Mouse (Mus musculus) liver, embryonic 16.5 days (tissue): ENCODE data around the gene Gal3st4. TPM values are rescaled to one million over a fixed set of nuclear protein-coding genes. Genes with fewer than 3 reads are reported as not detected.

Experiments used
- ATAC-seq: fragments of 200-750 bp; cut with Nextera tagmentation; 2 replicates; pipeline ENCODE4 v1.8.0; 2017; ENCODE audit warnings: low read depth, mild to moderate bottlenecking, moderate number of reproducible peaks, moderate library complexity
- H3K27ac ChIP-seq: fragments of 300-500 bp; sonication (generic); 2 replicates; pipeline ENCODE4 v1.5.1; 2014; ENCODE audit warnings: mild to moderate bottlenecking, low read length
- H3K27me3 ChIP-seq: fragments of 300-500 bp; sonication (generic); 2 replicates; pipeline ENCODE4 v1.6.1; 2014; ENCODE audit warnings: low read depth, low read length, mixed read lengths; ENCODE audit not compliant: control insufficient read depth, insufficient read depth
- H3K36me3 ChIP-seq: fragments of 300-500 bp; sonication (generic); 2 replicates; pipeline ENCODE4 v1.6.1; 2014; ENCODE audit warnings: mild to moderate bottlenecking; ENCODE audit not compliant: control insufficient read depth, insufficient read depth
- H3K4me1 ChIP-seq: fragments of 300-500 bp; sonication (generic); 2 replicates; pipeline ENCODE4 v1.6.1; 2014; ENCODE audit warnings: low read depth, low read length, mixed read lengths; ENCODE audit not compliant: control insufficient read depth
- H3K4me2 ChIP-seq: fragments of 300-500 bp; sonication (generic); 2 replicates; pipeline ENCODE4 v1.6.1; 2014; ENCODE audit warnings: low read depth, low read length, mixed read lengths
- H3K4me3 ChIP-seq: fragments of 300-500 bp; sonication (generic); 2 replicates; pipeline ENCODE4 v1.5.1; 2014; ENCODE audit warnings: low read depth, mild to moderate bottlenecking, low read length
- H3K9ac ChIP-seq: fragments of 300-500 bp; sonication (generic); 2 replicates; pipeline ENCODE4 v1.6.1; 2014; ENCODE audit warnings: low read depth, low read length
- H3K9me3 ChIP-seq: fragments of 300-500 bp; sonication (generic); replicated peaks from 2 replicates; pipeline ENCODE4 v1.6.1; 2016; ENCODE audit warnings: low read length; ENCODE audit not compliant: control insufficient read depth
- WGBS: fragments of 180-500 bp; shearing (Covaris S2); extraction: QIAGEN DNeasy Blood & Tissue Kit; methylation state at CpG from one replicate; pipeline ENCODE4 v1.1.7; 2014; ENCODE audit not compliant: insufficient replicate concordance; 5-methylcytosine and 5-hydroxymethylcytosine counted together
- polyA plus RNA-seq: library from polyadenylated mRNA; unstranded; fragments of >200 nt; fragmentation: Nextera tagmentation; extraction: Ambion mirVana; gene quantifications from 2 replicates; pipeline ENCODE4 v1.2.1, GENCODE M21; 2015

Gal3st4 gene
- polyA plus RNA-seq, 1 experiment from 2014 or later = 0.22 TPM

- peak overlapping the region; percentile 57 for H3K4me3 ChIP-seq
- no peak overlapping the region for H3K9ac ChIP-seq
- no peak for ATAC-seq
- H3K27ac ChIP-seq = no peak overlapping the region
- H3K4me1 ChIP-seq = peaks cover 9% of the 10 kb centered on the region
- H3K4me2 ChIP-seq = peak overlapping the region; percentile 72
- WGBS = 20% methylated on average over 26 of the region's 26 CpGs
- H3K36me3 ChIP-seq = no peaks in the 10 kb centered on the region
- peaks cover 8% of the 10 kb centered on the region for H3K27me3 ChIP-seq
- H3K9me3 ChIP-seq = peaks cover 3% of the 10 kb centered on the region; the same call in 1 of the 2 replicates
These were observed 7.8 kb upstream of the Gal3st4 start for GRCm38 (mm10) chr5:138280425-138280768.

GRCm38 (mm10) chr5:138279585-138280424 is 7.2 kb upstream of the Gal3st4 start, which contains the start of the genes Gm43720, Gpc2 and Stag3:
Gm43720 (minus strand) TSS chr5:138279958.
Gpc2 (minus strand) TSS chr5:138280005.
Stag3 (plus strand) TSS chr5:138280240.
- Histone ChIP-seq H3K4me1 (peaks cover 9% of the 10 kb centered on the region), H3K4me2 (peak within 1 kb of the TSS; percentile 72), H3K27ac (no peak within 1 kb of the TSS), H3K9me3 (peaks cover 3% of the 10 kb centered on the region; the same call in 1 of the 2 replicates), H3K4me3 (peak within 1 kb of the TSS; percentile 57), H3K9ac (peak within 1 kb of the TSS; percentile 49), H3K36me3 (no peaks in the 10 kb centered on the region), H3K27me3 (peaks cover 8% of the 10 kb centered on the region)
- under 1% methylated on average over 56 of the region's 56 CpGs for WGBS
- peak; percentile 97 for ATAC-seq

- H3K4me2 ChIP-seq = no peak overlapping the region
- no peak for ATAC-seq
- peaks cover 11% of the 10 kb centered on the region for H3K27me3 ChIP-seq
- H3K9me3 ChIP-seq = peaks cover 3% of the 10 kb centered on the region; the same call in 1 of the 2 replicates
- H3K9ac ChIP-seq = no peak overlapping the region
- peaks cover 9% of the 10 kb centered on the region for H3K4me1 ChIP-seq
- no peaks in the 10 kb centered on the region for H3K36me3 ChIP-seq
- H3K27ac ChIP-seq = no peak overlapping the region
- H3K4me3 ChIP-seq = no peak overlapping the region
- 77% methylated on average over 7 of the region's 7 CpGs for WGBS
These were observed 5.4 kb upstream of the Gal3st4 start for GRCm38 (mm10) chr5:138277994-138278393.

DNA sequence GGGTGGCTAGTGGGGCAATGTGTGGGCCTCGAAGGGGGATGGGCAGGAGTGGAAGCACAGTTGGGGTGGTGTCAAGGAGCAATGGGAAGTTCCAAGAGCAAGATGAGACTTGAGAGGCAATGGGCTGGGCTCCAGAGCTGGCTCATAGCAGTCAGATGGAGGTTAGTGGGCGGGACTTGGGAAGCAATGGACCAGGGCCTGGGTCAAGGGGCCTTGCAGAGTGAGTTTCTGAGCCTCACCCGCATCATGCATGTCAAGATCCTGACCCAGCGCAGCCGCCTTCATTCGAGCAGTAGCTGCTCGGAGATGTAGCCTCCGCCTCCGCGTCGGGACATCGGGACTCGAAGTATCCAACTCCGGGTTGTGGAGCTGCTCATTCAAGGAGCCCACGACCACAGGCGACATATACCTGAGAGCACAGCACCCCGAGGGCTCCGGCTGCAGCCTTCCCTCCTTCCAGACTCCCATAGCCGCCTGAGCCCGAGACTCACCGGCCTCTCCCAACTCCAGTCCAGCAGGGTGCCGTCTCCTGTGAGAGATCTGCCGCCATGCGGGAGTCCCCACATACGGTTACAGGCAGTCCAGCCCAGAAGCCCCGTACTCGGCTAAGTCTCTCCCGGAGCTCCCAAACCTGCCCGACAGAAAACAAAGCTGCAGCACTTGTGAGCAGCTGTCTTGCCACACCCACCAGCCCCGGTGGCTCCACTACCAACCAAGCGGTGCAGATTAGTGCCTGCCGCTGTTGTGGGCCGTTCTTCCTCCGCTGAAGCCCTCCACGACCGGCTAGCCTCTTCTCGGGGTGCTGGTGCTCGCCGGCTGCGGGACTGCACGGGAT is 2.8 kb upstream of the Gal3st4 start:
- H3K36me3 ChIP-seq = no peaks in the 10 kb centered on the region
- WGBS = 63% methylated on average over 41 of the region's 41 CpGs
- H3K27ac ChIP-seq = no peak overlapping the region
- H3K4me1 ChIP-seq = peaks cover 9% of the 10 kb centered on the region
- ATAC-seq = no peak
- no peak overlapping the region for H3K4me2 ChIP-seq
- peaks cover 1% of the 10 kb centered on the region; the same call in 1 of the 2 replicates for H3K9me3 ChIP-seq
- H3K4me3 ChIP-seq = no peak overlapping the region
- H3K9ac ChIP-seq = no peak overlapping the region
- peaks cover 34% of the 10 kb centered on the region for H3K27me3 ChIP-seq

DNA sequence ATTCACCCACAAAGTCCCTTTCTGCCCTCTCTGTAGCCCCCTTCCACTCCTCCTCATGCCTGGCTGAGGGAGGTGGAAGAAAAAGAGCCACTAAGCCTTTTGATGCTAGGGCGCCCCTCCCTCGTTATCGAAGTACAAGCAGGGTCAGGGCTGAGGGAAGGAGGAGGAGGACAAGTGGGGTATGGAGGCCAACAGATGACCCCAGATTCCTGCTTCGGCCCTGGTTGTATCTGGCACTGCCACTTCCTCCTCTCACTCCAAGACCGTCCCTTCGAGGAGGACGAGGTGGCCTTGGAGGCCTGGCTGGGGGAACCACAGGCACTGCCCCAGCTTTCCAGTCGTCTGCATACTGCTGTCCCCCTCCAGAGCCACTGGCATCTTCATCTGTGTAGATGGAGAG is 1.5 kb upstream of the Gal3st4 start:
- no peaks in the 10 kb centered on the region for H3K36me3 ChIP-seq
- 55% methylated on average over 8 of the region's 8 CpGs for WGBS
- peaks cover 31% of the 10 kb centered on the region for H3K27me3 ChIP-seq
- no peak overlapping the region for H3K4me3 ChIP-seq
- no peak overlapping the region for H3K9ac ChIP-seq
- H3K9me3 ChIP-seq = no peaks in the 10 kb centered on the region
- no peak for ATAC-seq
- no peak overlapping the region for H3K4me2 ChIP-seq
- H3K27ac ChIP-seq = no peak overlapping the region
- H3K4me1 ChIP-seq = no peaks in the 10 kb centered on the region; the same call in 1 of the 2 replicates

DNA sequence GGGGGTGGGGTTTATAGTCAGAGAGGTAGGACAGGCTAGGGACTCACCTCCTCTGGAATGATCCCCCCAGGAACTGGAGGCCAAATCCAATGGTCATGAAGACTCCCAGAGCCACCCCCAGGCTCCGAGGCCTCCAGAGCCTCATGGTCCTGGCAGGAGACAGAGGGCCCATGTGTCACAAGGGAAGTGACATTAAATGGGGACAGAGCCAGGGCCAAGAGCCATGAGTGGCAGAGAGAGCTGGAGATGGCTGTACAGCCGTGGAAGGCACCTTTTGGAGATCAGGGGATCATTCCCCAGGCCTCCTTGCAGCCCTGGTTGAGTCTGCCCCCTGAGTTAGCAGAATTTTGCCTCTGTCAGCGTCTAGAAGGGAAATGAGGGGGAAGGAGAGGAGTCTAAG is 1.4 kb downstream of the Gal3st4 start:
- WGBS = 44% methylated on average over 3 of the region's 3 CpGs

DNA sequence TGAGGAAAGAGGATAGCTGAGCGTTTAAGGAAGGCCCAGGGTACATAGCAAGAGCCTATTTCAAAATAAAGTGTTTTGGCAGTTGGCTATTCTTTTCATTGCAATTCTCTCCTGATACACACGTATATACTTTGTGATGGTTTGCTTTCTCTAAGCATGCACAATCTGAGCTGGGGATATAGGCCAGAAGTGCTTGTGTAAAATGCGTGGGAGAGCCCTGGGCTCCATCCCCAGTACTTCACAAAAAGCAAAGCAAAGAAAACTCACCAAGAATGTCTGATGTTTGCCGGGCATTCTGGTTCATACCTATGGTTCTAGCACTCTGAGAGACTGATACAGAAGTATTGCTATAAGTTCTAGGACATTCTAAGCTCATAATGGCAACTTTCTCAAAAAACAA is 3.7 kb downstream of the Gal3st4 start:
- Histone ChIP-seq H3K27me3 (peaks cover 23% of the 10 kb centered on the region), H3K4me3 (no peak overlapping the region), H3K4me2 (no peak overlapping the region), H3K9me3 (no peaks in the 10 kb centered on the region), H3K36me3 (no peaks in the 10 kb centered on the region), H3K9ac (no peak overlapping the region), H3K4me1 (no peaks in the 10 kb centered on the region; the same call in 1 of the 2 replicates), H3K27ac (no peak overlapping the region)
- ATAC-seq = no peak
- WGBS = 57% methylated on average over 4 of the region's 4 CpGs

More for the DNA sequence above, 1.4 kb downstream of the Gal3st4 start:
- no peak overlapping the region for H3K4me3 ChIP-seq
- no peak overlapping the region for H3K9ac ChIP-seq
- peaks cover 26% of the 10 kb centered on the region for H3K27me3 ChIP-seq
- H3K27ac ChIP-seq = no peak overlapping the region
- no peaks in the 10 kb centered on the region for H3K4me1 ChIP-seq
- ATAC-seq = no peak
- no peaks in the 10 kb centered on the region for H3K9me3 ChIP-seq
- no peaks in the 10 kb centered on the region for H3K36me3 ChIP-seq
- H3K4me2 ChIP-seq = no peak overlapping the region

DNA sequence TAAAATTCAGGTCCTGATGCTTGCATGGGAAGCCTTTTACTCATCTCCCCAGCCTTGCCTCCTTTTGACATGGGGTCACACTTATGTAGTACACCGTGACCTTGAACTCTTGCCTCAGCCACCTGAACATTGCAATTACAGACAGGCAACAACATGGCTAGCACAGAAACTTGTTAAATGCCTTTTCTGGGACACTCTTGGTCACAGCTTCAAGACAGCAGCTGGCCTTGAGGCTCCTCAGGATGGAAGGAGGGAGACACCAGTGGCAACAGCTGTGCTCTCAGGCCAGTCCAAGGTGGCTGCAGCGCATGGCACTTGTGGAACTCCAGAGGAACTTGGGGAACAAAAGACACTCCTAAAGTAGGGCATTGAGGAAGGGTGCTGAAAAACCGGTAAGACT is 5.5 kb downstream of the Gal3st4 start:
- H3K4me2 ChIP-seq = no peak overlapping the region
- peaks cover 14% of the 10 kb centered on the region for H3K27me3 ChIP-seq
- no peaks in the 10 kb centered on the region for H3K9me3 ChIP-seq
- no peaks in the 10 kb centered on the region for H3K36me3 ChIP-seq
- H3K4me1 ChIP-seq = peaks cover 12% of the 10 kb centered on the region
- H3K4me3 ChIP-seq = no peak overlapping the region
- 72% methylated on average over 3 of the region's 3 CpGs for WGBS
- no peak overlapping the region for H3K9ac ChIP-seq
- no peak for ATAC-seq
- H3K27ac ChIP-seq = no peak overlapping the region
